Mouse (Mus musculus): Measurements from ENCODE around the gene Rnf31.

- TF ChIP-seq CTCF (IDR thresholded peaks at IDR 0.05; ENCODE audit: borderline replicate concordance, insufficient read depth, low read length) (no peak), POLR2A (IDR thresholded peaks at IDR 0.05; ENCODE audit: low read depth, low read length) (peak; percentile 62)
These were observed 39.7 kb upstream of the Rnf31 start for GRCm38 (mm10) chr14:55551794-55552193.
